Mouse (Mus musculus) liver, embryonic 14.5 days (tissue): ENCODE results near the gene Lsm6. TPM values are rescaled to one million over a fixed set of nuclear protein-coding genes. Genes with fewer than 3 reads are reported as not detected.
"Not testable (repeated sequence)": the region's sequence is repeated elsewhere in the genome, so short reads cannot be mapped to it uniquely, and the experiment has no call there.

ENCODE experiments used
- ATAC-seq: fragments of 200-750 bp; cut with Nextera tagmentation; 2 replicates; pipeline ENCODE4 v1.8.0; 2017; ENCODE audit warnings: moderate number of reproducible peaks, mild to moderate bottlenecking, moderate library complexity; ENCODE audit not compliant: insufficient read depth
- DNase-seq, 3 experiments: peaks; one replicate each; pipeline ENCODE4 v3.0.0-alpha.2; 2012 to 2013; ENCODE audit warnings: low read depth in 3 of 3, low spot score in 3 of 3
- H3K27ac ChIP-seq: fragments of 300-500 bp; sonication (generic); 2 replicates; pipeline ENCODE4 v1.5.1; 2014; ENCODE audit warnings: moderate library complexity, mild to moderate bottlenecking, control low read depth, inconsistent platforms
- H3K27me3 ChIP-seq: fragments of 300-500 bp; sonication (generic); 2 replicates; pipeline ENCODE4 v1.6.1; 2014; ENCODE audit warnings: mild to moderate bottlenecking, low read length, moderate library complexity; ENCODE audit not compliant: control insufficient read depth, insufficient read depth
- H3K36me3 ChIP-seq: fragments of 300-500 bp; sonication (generic); replicated peaks from 2 replicates; pipeline ENCODE4 v1.6.1; 2014; ENCODE audit warnings: low read depth; ENCODE audit not compliant: control insufficient read depth, insufficient read depth
- H3K4me1 ChIP-seq, 2 experiments: fragments of 200-500 bp in 1 of 2; fragments of 300-500 bp in 1 of 2; sonication (generic) in 1 of 2; replicated peaks; 2 replicates each; pipeline ENCODE4 v1.6.1; 2012 to 2014; ENCODE audit warnings: antibody characterized with exemption in 1 of 2, inconsistent platforms in 1 of 2, low read length in 1 of 2; ENCODE audit not compliant: control insufficient read depth in 2 of 2, insufficient read depth in 2 of 2
- H3K4me2 ChIP-seq: fragments of 300-500 bp; sonication (generic); 2 replicates; pipeline ENCODE4 v1.6.1; 2014; ENCODE audit warnings: low read depth, mild to moderate bottlenecking, control low read depth, moderate library complexity
- H3K4me3 ChIP-seq, 2 experiments: fragments of 200-500 bp in 1 of 2; fragments of 300-500 bp in 1 of 2; sonication (generic) in 1 of 2; 2 replicates each; pipeline ENCODE4 v1.5.1; 2012 to 2014; ENCODE audit warnings: low read depth in 2 of 2, low read length in 2 of 2, mild to moderate bottlenecking in 2 of 2, control low read depth in 1 of 2, inconsistent platforms in 1 of 2, moderate library complexity in 1 of 2; ENCODE audit not compliant: insufficient read depth in 1 of 2
- H3K9ac ChIP-seq: fragments of 300-500 bp; sonication (generic); replicated peaks from 2 replicates; pipeline ENCODE4 v1.6.1; 2014; ENCODE audit warnings: mild to moderate bottlenecking, control low read depth, moderate library complexity
- H3K9me3 ChIP-seq: fragments of 300-500 bp; sonication (generic); 2 replicates; pipeline ENCODE4 v1.6.1; 2016; ENCODE audit warnings: low read length, mixed read lengths; ENCODE audit not compliant: control insufficient read depth
- CTCF ChIP-seq: IDR thresholded peaks from 2 replicates; pipeline ENCODE4 v1.5.1; 2016; ENCODE audit warnings: antibody characterized with exemption, low read depth, control low read depth
- EP300 ChIP-seq: IDR thresholded peaks from 2 replicates; pipeline ENCODE4 v1.6.1; 2016; ENCODE audit warnings: antibody characterized with exemption, low read depth
- WGBS: fragments of 180-500 bp; shearing (Covaris S2); extraction: QIAGEN DNeasy Blood & Tissue Kit; methylation state at CpG from one replicate; pipeline ENCODE4 v1.1.7; 2014; ENCODE audit not compliant: insufficient replicate concordance; 5-methylcytosine and 5-hydroxymethylcytosine counted together
- polyA plus RNA-seq, 2 experiments: library from polyadenylated mRNA; depleted of rRNA in 1 of 2; stranded (reverse) in 1 of 2; unstranded in 1 of 2; fragments of >200 nt; fragmentation: Nextera tagmentation in 1 of 2; extraction: Ambion mirVana in 1 of 2; gene quantifications; 2 replicates each; pipeline versions ENCODE4 v1.2.1 to v1.2.3; 2012 to 2014

The Lsm6 gene
- polyA plus RNA-seq, 2 experiments, result 39.3 to 117 TPM

- Histone ChIP-seq H3K4me1 (no peaks in the 10 kb centered on the region), H3K27ac (no peak overlapping the region), H3K9ac (no peak overlapping the region), H3K9me3 (no peaks in the 10 kb centered on the region), H3K4me3 (no peak overlapping the region), H3K36me3 (no peaks in the 10 kb centered on the region), H3K27me3 (no peaks in the 10 kb centered on the region), H3K4me2 (no peak overlapping the region)
- no peak for ATAC-seq
- 91% methylated on average over 6 of the region's 6 CpGs for WGBS
- TF ChIP-seq CTCF (no peak), EP300 (no peak)
- no peak for DNase-seq
Observed at GRCm38 (mm10) chr8:78836091-78836490, 15.2 kb upstream of the Lsm6 start.

GRCm38 (mm10) chr8:78828414-78828813, 7.5 kb upstream of the Lsm6 start:
- DNase-seq, result no peak

GRCm38 (mm10) chr8:78824515-78824914, 3.6 kb upstream of the Lsm6 start:
- H3K4me2 ChIP-seq, result no peak overlapping the region
- H3K36me3 ChIP-seq, result no peaks in the 10 kb centered on the region
- 63% methylated on average over 4 of the region's 4 CpGs for WGBS
- ATAC-seq, result no peak
- peaks cover 2 to 5% of the 10 kb centered on the region in 2 experiments; a peak in 2 of 4 replicates for H3K4me1 ChIP-seq
- DNase-seq, result no peak
- H3K27me3 ChIP-seq, result no peaks in the 10 kb centered on the region
- H3K9ac ChIP-seq, result no peak overlapping the region
- TF ChIP-seq CTCF, result no peak
- no peak for TF ChIP-seq EP300
- H3K9me3 ChIP-seq, result no peaks in the 10 kb centered on the region
- H3K27ac ChIP-seq, result no peak overlapping the region
- H3K4me3 ChIP-seq, result no peak overlapping the region

More at GRCm38 (mm10) chr8:78828414-78828813, 7.5 kb upstream of the Lsm6 start:
- Histone ChIP-seq H3K4me2 (no peak overlapping the region), H3K27me3 (no peaks in the 10 kb centered on the region), H3K9ac (no peak overlapping the region), H3K4me1 (no peaks in the 10 kb centered on the region), H3K36me3 (no peaks in the 10 kb centered on the region), H3K9me3 (no peaks in the 10 kb centered on the region), H3K27ac (no peak overlapping the region), H3K4me3 (no peak overlapping the region)
- WGBS, result 77% methylated on average over 11 of the region's 11 CpGs
- TF ChIP-seq EP300 (no peak), CTCF (no peak)
- ATAC-seq, result no peak

GRCm38 (mm10) chr8:78819973-78820372, 967 bp downstream of the Lsm6 start:
- H3K9me3 ChIP-seq, ATAC-seq: not testable (repeated sequence)

GRCm38 (mm10) chr8:78814743-78815142, 6.2 kb downstream of the Lsm6 start:
- Histone ChIP-seq H3K9me3 (no peaks in the 10 kb centered on the region), H3K4me3 (no peak overlapping the region), H3K4me2 (no peak overlapping the region), H3K27me3 (no peaks in the 10 kb centered on the region), H3K9ac (no peak overlapping the region), H3K36me3 (peaks cover 14% of the 10 kb centered on the region), H3K27ac (no peak overlapping the region), H3K4me1 (peaks cover 1 to 2% of the 10 kb centered on the region in 2 experiments; a peak in 2 of 4 replicates)
- TF ChIP-seq CTCF (no peak), EP300 (no peak)
- WGBS, result 67% methylated on average over 2 of the region's 2 CpGs
- ATAC-seq, result no peak
- no peak for DNase-seq

More at GRCm38 (mm10) chr8:78819973-78820372, 967 bp downstream of the Lsm6 start:
- Histone ChIP-seq H3K27ac (peak overlapping the region; percentile 80), H3K4me2 (peak overlapping the region; percentile 75), H3K4me3 (peak overlapping the region; percentile 84), H3K9ac (peak overlapping the region; percentile 83)
- WGBS, result 7% methylated on average over 3 of the region's 3 CpGs
- H3K36me3 ChIP-seq, H3K4me1 ChIP-seq, H3K27me3 ChIP-seq: not testable (repeated sequence)
- peak in 1 of 3 experiments; percentile 11 for DNase-seq
